Mouse (Mus musculus): Measurements from ENCODE around the gene Bdkrb2. TPM values are rescaled to one million over a fixed set of nuclear protein-coding genes. Genes with fewer than 3 reads are reported as not detected.

Bdkrb2 gene
- polyA plus RNA-seq (2015; fragmentation: Nextera tagmentation; extraction: Ambion mirVana) = 5.3 and 7.3 TPM in 2 replicates

DNA sequence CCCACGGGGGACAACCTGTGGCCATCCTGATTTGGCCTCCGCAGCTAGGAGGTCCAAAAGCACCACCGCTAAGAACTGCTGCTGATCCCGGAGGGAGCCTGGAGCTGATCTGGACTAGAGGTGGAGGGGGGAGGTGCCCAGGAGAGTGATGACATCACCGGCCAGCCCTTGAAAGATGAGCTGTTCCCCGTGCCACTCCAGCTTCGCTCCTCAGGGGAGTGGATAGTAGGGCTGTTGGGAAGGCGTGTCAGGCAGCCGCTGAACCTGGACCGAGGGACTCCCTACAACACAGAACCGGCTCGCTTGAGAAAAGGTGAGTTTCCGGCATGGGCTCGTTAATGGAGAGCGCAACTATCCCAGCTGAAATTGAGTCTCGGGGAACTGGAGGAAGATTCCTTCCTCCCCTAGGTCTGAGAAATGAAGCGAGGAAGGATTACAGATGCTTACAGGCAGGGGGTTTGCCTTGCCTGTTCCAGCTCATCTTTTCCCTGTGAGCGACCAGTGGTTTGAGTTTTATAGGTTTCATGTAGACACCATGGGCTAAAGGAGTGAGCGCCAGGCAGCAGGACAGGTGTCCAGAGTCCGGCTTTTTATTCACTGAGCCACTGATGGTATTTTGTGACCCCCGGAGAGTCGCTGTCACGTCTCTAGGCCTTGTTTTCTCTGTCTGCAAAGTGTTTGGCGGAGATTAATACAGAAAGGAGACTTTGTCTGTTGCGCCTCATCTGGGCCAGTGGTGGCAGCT is at the start of gene Bdkrb2:
Gene Bdkrb2 (plus strand): TSS at position 291 of the 745 bp plus-strand sequence.
- Histone ChIP-seq H3K36me3 (ENCODE audit: control insufficient read depth, insufficient read depth, low read length) (no peaks in the 10 kb centered on the region), H3K4me2 (ENCODE audit: low read depth, low read length) (peak within 1 kb of the TSS; percentile 46), H3K27me3 (ENCODE audit: control insufficient read depth, insufficient read depth, low read length) (peaks cover 15% of the 10 kb centered on the region), H3K27ac (ENCODE audit: low read length) (peak within 1 kb of the TSS; percentile 46; the same call in 1 of the 2 replicates), H3K4me3 (replicated peaks; ENCODE audit: low read length) (peak within 1 kb of the TSS; percentile 39), H3K9me3 (replicated peaks; ENCODE audit: control insufficient read depth, low read length) (no peaks in the 10 kb centered on the region; the same call in 1 of the 2 replicates), H3K4me1 (ENCODE audit: control insufficient read depth, insufficient read depth, low read length) (peaks cover 12% of the 10 kb centered on the region), H3K9ac (ENCODE audit: low read length) (peak within 1 kb of the TSS; percentile 9)
- ATAC-seq (ENCODE audit: insufficient read depth, low FRiP score) = peak; percentile 77
- WGBS = 7% methylated on average over 25 of the region's 25 CpGs

DNA sequence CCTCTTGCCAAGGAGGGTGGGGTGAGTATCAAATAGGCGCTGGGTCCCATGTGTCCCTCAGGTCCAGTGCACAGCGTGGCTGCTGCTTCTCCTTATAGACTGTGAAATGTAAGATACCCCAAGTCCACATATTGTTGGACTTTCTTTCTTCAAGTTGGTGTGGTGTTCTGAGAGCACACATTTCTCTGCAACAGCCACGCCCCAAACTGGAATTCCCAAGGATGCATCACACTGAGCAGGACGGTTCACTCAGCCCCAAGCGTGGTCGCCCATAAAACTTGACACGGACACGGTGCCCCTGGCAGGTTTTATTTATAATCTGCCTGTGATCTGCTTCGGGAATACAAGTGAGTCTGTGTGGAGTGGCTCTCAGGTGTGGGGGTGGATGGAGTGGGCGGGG is 48.9 kb upstream of the Bdkrb2 start:
- H3K27ac ChIP-seq (ENCODE audit: low read length) = no peak overlapping the region
- no peak for ATAC-seq (ENCODE audit: insufficient read depth, low FRiP score)

DNA sequence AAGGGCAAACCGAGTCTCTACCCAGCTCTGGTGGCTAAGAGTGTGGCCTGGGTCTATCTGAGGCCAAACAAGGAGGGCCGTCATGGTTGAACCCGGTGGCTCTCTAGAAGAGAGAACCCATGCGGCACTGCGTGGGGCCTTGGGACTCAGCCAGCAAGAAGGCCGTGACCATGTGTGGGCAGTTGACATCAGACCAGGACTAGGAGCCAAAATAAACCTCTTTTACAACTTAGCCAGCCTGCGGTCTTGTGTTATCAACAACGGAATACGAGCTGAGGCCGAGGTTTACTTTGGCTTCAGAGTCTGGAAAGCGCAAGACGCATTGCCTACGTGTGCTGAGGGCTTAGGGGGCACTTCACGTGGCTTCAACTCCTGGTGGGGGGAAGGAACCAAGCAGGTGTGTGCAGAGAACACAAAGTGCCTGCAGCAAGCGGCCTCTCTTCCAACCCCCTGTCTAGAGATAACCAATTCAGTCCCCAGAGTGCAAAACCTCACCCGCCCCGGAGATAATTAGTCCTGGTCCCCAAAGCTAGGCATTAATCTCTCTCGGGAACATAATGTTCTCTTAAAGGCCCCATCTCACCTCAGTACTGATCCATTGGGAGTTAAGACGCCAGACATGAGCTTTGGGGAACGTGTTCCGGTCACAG is 45.9 kb upstream of the Bdkrb2 start:
- Histone ChIP-seq H3K9me3 (replicated peaks; ENCODE audit: control insufficient read depth, low read length) (no peaks in the 10 kb centered on the region), H3K27me3 (ENCODE audit: control insufficient read depth, insufficient read depth, low read length) (no peaks in the 10 kb centered on the region), H3K36me3 (ENCODE audit: control insufficient read depth, insufficient read depth, low read length) (no peaks in the 10 kb centered on the region), H3K27ac (ENCODE audit: low read length) (peak overlapping the region; percentile 26; the same call in 1 of the 2 replicates), H3K9ac (ENCODE audit: low read length) (no peak overlapping the region; the same call in 1 of the 2 replicates), H3K4me2 (ENCODE audit: low read depth, low read length) (no peak overlapping the region), H3K4me1 (ENCODE audit: control insufficient read depth, insufficient read depth, low read length) (peaks cover 15% of the 10 kb centered on the region; the same call in 1 of the 2 replicates), H3K4me3 (replicated peaks; ENCODE audit: low read length) (no peak overlapping the region)
- peak; percentile 15; the same call in 1 of the 2 replicates for ATAC-seq (ENCODE audit: insufficient read depth, low FRiP score)
- WGBS = 57% methylated on average over 21 of the region's 21 CpGs

More for the DNA sequence above, 48.9 kb upstream of the Bdkrb2 start:
- WGBS = 72% methylated on average over 10 of the region's 10 CpGs
- Histone ChIP-seq H3K27me3 (ENCODE audit: control insufficient read depth, insufficient read depth, low read length) (no peaks in the 10 kb centered on the region), H3K9ac (ENCODE audit: low read length) (no peak overlapping the region), H3K4me2 (ENCODE audit: low read depth, low read length) (no peak overlapping the region), H3K4me1 (ENCODE audit: control insufficient read depth, insufficient read depth, low read length) (peaks cover 13% of the 10 kb centered on the region; the same call in 1 of the 2 replicates), H3K36me3 (ENCODE audit: control insufficient read depth, insufficient read depth, low read length) (no peaks in the 10 kb centered on the region), H3K4me3 (replicated peaks; ENCODE audit: low read length) (no peak overlapping the region), H3K9me3 (replicated peaks; ENCODE audit: control insufficient read depth, low read length) (no peaks in the 10 kb centered on the region)

DNA sequence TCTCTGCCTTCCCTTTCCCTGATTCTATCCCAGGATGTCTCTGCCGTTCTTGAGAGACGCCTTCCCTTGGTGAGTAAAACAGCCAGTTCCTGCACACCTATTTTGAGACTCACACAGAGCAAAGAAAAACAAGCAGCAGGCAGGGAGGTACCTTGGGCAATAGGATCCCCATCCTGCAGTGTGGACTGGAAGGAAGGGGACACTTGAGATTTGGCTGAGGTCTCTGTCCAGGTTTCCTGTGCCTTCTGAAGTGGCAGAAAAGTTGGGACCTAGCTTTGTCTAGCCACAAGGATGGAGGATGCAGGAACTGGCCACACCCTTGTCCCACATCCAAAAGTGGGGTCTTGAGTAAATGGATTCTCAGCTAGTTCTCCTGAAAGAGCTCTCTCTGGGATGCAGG is 43.2 kb upstream of the Bdkrb2 start:
- no peak overlapping the region for H3K9ac ChIP-seq (ENCODE audit: low read length)
- H3K27me3 ChIP-seq (ENCODE audit: control insufficient read depth, insufficient read depth, low read length) = no peaks in the 10 kb centered on the region
- no peaks in the 10 kb centered on the region for H3K9me3 ChIP-seq (replicated peaks; ENCODE audit: control insufficient read depth, low read length)
- peaks cover 15% of the 10 kb centered on the region; the same call in 1 of the 2 replicates for H3K4me1 ChIP-seq (ENCODE audit: control insufficient read depth, insufficient read depth, low read length)
- no peak overlapping the region for H3K4me3 ChIP-seq (replicated peaks; ENCODE audit: low read length)
- WGBS = 71% methylated on average over 2 of the region's 2 CpGs
- H3K27ac ChIP-seq (ENCODE audit: low read length) = peak overlapping the region; percentile 59; the same call in 1 of the 2 replicates
- H3K36me3 ChIP-seq (ENCODE audit: control insufficient read depth, insufficient read depth, low read length) = no peaks in the 10 kb centered on the region
- ATAC-seq (ENCODE audit: insufficient read depth, low FRiP score) = no peak
- H3K4me2 ChIP-seq (ENCODE audit: low read depth, low read length) = no peak overlapping the region

DNA sequence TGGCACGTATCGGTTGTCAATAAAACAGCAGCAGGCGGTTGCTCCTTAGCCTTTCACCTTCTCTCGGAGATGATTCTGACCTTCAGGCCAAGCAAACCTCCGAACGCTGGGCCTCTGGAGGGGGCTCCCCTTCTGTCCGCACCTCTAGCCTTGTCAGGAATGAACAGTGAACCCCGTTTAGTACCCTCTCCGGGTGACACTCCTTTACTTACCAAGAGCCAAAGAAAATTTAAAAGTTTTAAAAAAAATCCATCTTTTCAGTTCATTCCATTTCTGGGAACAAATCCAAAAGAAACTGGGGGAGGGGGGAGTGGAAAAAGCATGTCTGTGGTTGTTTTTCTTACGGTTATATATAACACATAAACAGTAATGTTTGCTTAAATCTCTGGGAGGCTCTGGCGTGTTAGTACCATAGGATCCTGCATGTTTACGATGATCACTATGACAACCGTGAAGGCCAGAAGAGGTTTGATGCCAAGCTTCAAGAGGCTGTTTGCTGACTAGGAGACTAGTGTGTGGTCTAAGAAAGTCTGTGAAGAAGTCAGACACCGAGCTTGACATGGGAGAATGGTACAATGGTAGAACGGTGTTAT is 41.8 kb upstream of the Bdkrb2 start:
- no peak overlapping the region for H3K4me2 ChIP-seq (ENCODE audit: low read depth, low read length)
- H3K9ac ChIP-seq (ENCODE audit: low read length) = no peak overlapping the region
- peaks cover 15% of the 10 kb centered on the region; the same call in 1 of the 2 replicates for H3K4me1 ChIP-seq (ENCODE audit: control insufficient read depth, insufficient read depth, low read length)
- peak; percentile 74; the same call in 1 of the 2 replicates for ATAC-seq (ENCODE audit: insufficient read depth, low FRiP score)
- H3K4me3 ChIP-seq (replicated peaks; ENCODE audit: low read length) = no peak overlapping the region
- no peaks in the 10 kb centered on the region for H3K27me3 ChIP-seq (ENCODE audit: control insufficient read depth, insufficient read depth, low read length)
- WGBS = 42% methylated on average over 15 of the region's 15 CpGs
- peak overlapping the region; percentile 59 for H3K27ac ChIP-seq (ENCODE audit: low read length)
- no peaks in the 10 kb centered on the region for H3K36me3 ChIP-seq (ENCODE audit: control insufficient read depth, insufficient read depth, low read length)
- H3K9me3 ChIP-seq (replicated peaks; ENCODE audit: control insufficient read depth, low read length) = no peaks in the 10 kb centered on the region

DNA sequence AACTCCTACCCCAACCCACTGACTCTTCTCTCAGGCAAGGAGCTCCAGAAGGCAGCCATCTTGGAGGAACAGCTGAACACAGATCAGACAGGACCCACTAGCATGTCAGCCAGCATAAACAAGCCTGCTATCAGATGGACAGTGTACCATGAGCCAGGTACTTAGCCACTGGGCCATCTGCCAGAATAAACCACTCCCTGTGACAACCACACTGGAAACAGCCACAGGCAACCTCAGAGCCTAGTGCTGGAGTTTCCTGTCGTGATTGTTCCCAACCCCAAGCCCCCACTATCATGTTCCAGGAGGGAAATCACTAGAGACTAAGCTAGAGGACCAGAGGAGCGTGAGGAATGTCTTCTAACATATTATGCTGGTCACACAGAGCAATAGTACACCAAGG is 39.3 kb upstream of the Bdkrb2 start:
- no peak overlapping the region for H3K27ac ChIP-seq (ENCODE audit: low read length)
- no peaks in the 10 kb centered on the region for H3K9me3 ChIP-seq (replicated peaks; ENCODE audit: control insufficient read depth, low read length)
- no peak for ATAC-seq (ENCODE audit: insufficient read depth, low FRiP score)
- H3K4me2 ChIP-seq (ENCODE audit: low read depth, low read length) = no peak overlapping the region
- WGBS = 67% methylated on average over 2 of the region's 2 CpGs
- H3K27me3 ChIP-seq (ENCODE audit: control insufficient read depth, insufficient read depth, low read length) = no peaks in the 10 kb centered on the region
- H3K4me1 ChIP-seq (ENCODE audit: control insufficient read depth, insufficient read depth, low read length) = 0 out of 2 replicates have a peak, but pooled peaks cover 6% of the 10 kb centered on the region
- H3K36me3 ChIP-seq (ENCODE audit: control insufficient read depth, insufficient read depth, low read length) = no peaks in the 10 kb centered on the region
- H3K4me3 ChIP-seq (replicated peaks; ENCODE audit: low read length) = no peak overlapping the region
- H3K9ac ChIP-seq (ENCODE audit: low read length) = no peak overlapping the region

DNA sequence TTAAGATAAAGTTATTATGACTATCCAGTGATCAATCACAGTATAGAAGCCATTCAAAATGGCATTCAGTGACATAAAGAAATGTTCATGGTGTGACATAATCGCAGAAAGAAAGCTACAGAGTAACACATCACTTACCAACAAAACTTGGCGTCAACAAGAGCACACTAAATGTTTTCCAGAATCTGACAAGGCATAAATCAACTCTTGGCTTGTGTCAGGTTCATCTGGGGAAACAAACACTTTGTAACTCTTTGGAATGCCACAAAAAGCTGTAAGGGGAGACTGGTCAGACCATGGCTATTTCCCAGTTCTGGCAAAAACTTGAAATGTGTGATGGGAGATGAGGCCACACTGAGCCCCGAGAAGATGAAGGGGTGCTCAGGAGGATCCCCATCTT is 36.8 kb upstream of the Bdkrb2 start:
- WGBS = 77% methylated on average over 3 of the region's 3 CpGs
- peak overlapping the region; percentile 58 for H3K27ac ChIP-seq (ENCODE audit: low read length)
- no peak for ATAC-seq (ENCODE audit: insufficient read depth, low FRiP score)

DNA sequence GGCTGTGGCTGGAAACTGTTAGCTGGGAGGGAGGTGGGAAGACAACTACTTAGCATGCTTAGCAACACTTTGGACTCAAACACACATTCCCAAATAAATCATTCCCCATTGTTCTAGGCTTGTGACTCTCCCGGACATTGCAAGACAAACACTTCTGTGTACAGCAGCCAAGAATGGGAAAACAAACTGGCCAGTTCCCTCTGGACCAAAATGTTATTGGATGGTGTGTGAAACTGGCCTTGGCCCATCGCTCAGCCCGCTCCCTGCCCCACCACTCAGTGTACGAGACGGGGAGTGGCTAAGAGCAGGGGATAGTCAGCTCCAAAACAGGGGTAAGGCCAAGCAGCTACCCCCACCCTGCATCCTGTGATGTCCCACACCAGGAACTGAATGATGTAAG is 36.2 kb upstream of the Bdkrb2 start:
- H3K4me2 ChIP-seq (ENCODE audit: low read depth, low read length) = no peak overlapping the region
- H3K36me3 ChIP-seq (ENCODE audit: control insufficient read depth, insufficient read depth, low read length) = no peaks in the 10 kb centered on the region
- H3K9me3 ChIP-seq (replicated peaks; ENCODE audit: control insufficient read depth, low read length) = no peaks in the 10 kb centered on the region
- no peaks in the 10 kb centered on the region for H3K4me1 ChIP-seq (ENCODE audit: control insufficient read depth, insufficient read depth, low read length)
- peak; percentile 86 for ATAC-seq (ENCODE audit: insufficient read depth, low FRiP score)
- no peak overlapping the region for H3K9ac ChIP-seq (ENCODE audit: low read length)
- peak overlapping the region; percentile 58; the same call in 1 of the 2 replicates for H3K27ac ChIP-seq (ENCODE audit: low read length)
- no peak overlapping the region for H3K4me3 ChIP-seq (replicated peaks; ENCODE audit: low read length)
- WGBS = 39% methylated on average over 5 of the region's 5 CpGs
- no peaks in the 10 kb centered on the region for H3K27me3 ChIP-seq (ENCODE audit: control insufficient read depth, insufficient read depth, low read length)

More for the DNA sequence above, 36.8 kb upstream of the Bdkrb2 start:
- H3K36me3 ChIP-seq (ENCODE audit: control insufficient read depth, insufficient read depth, low read length) = no peaks in the 10 kb centered on the region
- H3K4me2 ChIP-seq (ENCODE audit: low read depth, low read length) = no peak overlapping the region
- H3K4me3 ChIP-seq (replicated peaks; ENCODE audit: low read length) = no peak overlapping the region
- H3K27me3 ChIP-seq (ENCODE audit: control insufficient read depth, insufficient read depth, low read length) = no peaks in the 10 kb centered on the region
- no peak overlapping the region for H3K9ac ChIP-seq (ENCODE audit: low read length)
- 0 out of 2 replicates have a peak, but pooled peaks cover 2% of the 10 kb centered on the region for H3K4me1 ChIP-seq (ENCODE audit: control insufficient read depth, insufficient read depth, low read length)
- H3K9me3 ChIP-seq (replicated peaks; ENCODE audit: control insufficient read depth, low read length) = no peaks in the 10 kb centered on the region

DNA sequence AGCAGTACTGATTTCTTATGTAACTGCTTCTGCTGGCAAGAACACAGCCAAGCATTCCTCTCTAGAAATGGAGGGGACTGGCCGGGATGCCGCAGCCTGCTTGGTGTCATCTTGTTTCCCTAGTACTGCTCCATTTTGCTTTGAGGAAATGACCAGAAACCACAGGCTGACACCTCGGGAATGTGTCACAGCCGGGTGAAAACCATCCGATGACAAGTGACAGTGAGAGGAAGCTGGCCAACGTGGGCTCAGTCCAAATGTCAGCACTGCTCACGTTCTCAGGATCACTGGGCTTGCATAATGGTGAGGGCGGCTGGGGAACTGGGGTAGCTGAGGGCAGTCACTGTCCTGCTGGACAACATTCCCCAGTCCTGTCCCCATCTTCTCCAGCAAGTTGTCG is 33.5 kb upstream of the Bdkrb2 start:
- no peak overlapping the region for H3K4me2 ChIP-seq (ENCODE audit: low read depth, low read length)
- H3K4me3 ChIP-seq (replicated peaks; ENCODE audit: low read length) = no peak overlapping the region
- H3K36me3 ChIP-seq (ENCODE audit: control insufficient read depth, insufficient read depth, low read length) = no peaks in the 10 kb centered on the region
- no peaks in the 10 kb centered on the region for H3K27me3 ChIP-seq (ENCODE audit: control insufficient read depth, insufficient read depth, low read length)
- H3K9ac ChIP-seq (ENCODE audit: low read length) = no peak overlapping the region
- no peak for ATAC-seq (ENCODE audit: insufficient read depth, low FRiP score)
- WGBS = 59% methylated on average over 9 of the region's 9 CpGs
- H3K4me1 ChIP-seq (ENCODE audit: control insufficient read depth, insufficient read depth, low read length) = no peaks in the 10 kb centered on the region
- H3K27ac ChIP-seq (ENCODE audit: low read length) = no peak overlapping the region
- no peaks in the 10 kb centered on the region for H3K9me3 ChIP-seq (replicated peaks; ENCODE audit: control insufficient read depth, low read length)

Measured in stomach, embryonic 16.5 days (tissue).